ENCODE assay signal across 8 mouse cellular contexts in genomic region chr2:181580131-181580772, GRCm38 (mm10). TPM values are rescaled to one million over a fixed set of nuclear protein-coding genes. Genes with fewer than 3 reads are reported as not detected.
DNase-seq lines count a peak whose midpoint lies in the region; ATAC-seq and TF ChIP-seq lines count a peak whose summit lies in the region.

No protein-coding gene starts in this region.

- 78% methylated on average over 5 of the region's 5 CpGs for WGBS in kidney, embryonic 16.5 days
- 79% methylated on average over 5 of the region's 5 CpGs for WGBS in embryonic facial prominence, embryonic 11.5 days
- 79% methylated on average over 5 of the region's 5 CpGs for WGBS in hindbrain, postnatal 0 days

- H3K4me1 ChIP-seq in kidney, embryonic 16.5 days (ENCODE audit: insufficient read depth, low read length), result peaks cover 35% of the 10 kb centered on the region
- H3K4me1 ChIP-seq in embryonic facial prominence, embryonic 11.5 days (ENCODE audit: control insufficient read depth, insufficient read depth, low read length), result no peaks in the 10 kb centered on the region
- peaks cover 8% of the 10 kb centered on the region for H3K4me1 ChIP-seq in hindbrain, postnatal 0 days (ENCODE audit: insufficient read depth, low read length)

- ATAC-seq in kidney, embryonic 16.5 days (ENCODE audit: low FRiP score, low TSS enrichment), result no peak
- no peak for ATAC-seq in embryonic facial prominence, embryonic 11.5 days (replicated peaks; ENCODE audit: insufficient number of reproducible peaks, low FRiP score, low TSS enrichment, low read depth)
- no peak for ATAC-seq in hindbrain, postnatal 0 days

- no peaks in the 10 kb centered on the region for H3K27me3 ChIP-seq in kidney, embryonic 16.5 days (ENCODE audit: insufficient read depth, low read length)
- no peaks in the 10 kb centered on the region for H3K27me3 ChIP-seq in embryonic facial prominence, embryonic 11.5 days (ENCODE audit: control insufficient read depth, insufficient read depth, low read length)
- H3K27me3 ChIP-seq in hindbrain, postnatal 0 days (ENCODE audit: insufficient read depth, low read length), result no peaks in the 10 kb centered on the region

- H3K27ac ChIP-seq in kidney, embryonic 16.5 days (ENCODE audit: low read length), result peak overlapping the region; percentile 93
- H3K27ac ChIP-seq in embryonic facial prominence, embryonic 11.5 days (replicated peaks; ENCODE audit: low read depth, low read length), result no peak overlapping the region
- peak overlapping the region; percentile 94 for H3K27ac ChIP-seq in hindbrain, postnatal 0 days

- peaks cover 13% of the 10 kb centered on the region for H3K36me3 ChIP-seq in kidney, embryonic 16.5 days (ENCODE audit: insufficient read depth, low read length)
- H3K36me3 ChIP-seq in embryonic facial prominence, embryonic 11.5 days (replicated peaks; ENCODE audit: control insufficient read depth, insufficient read depth, low read depth, low read length), result peaks cover 3% of the 10 kb centered on the region; the same call in 1 of the 2 replicates
- H3K36me3 ChIP-seq in hindbrain, postnatal 0 days (ENCODE audit: insufficient read depth, low read length), result peaks cover 12% of the 10 kb centered on the region

- H3K9me3 ChIP-seq in kidney, embryonic 16.5 days (ENCODE audit: low read length), result no peaks in the 10 kb centered on the region
- H3K9me3 ChIP-seq in embryonic facial prominence, embryonic 11.5 days (replicated peaks; ENCODE audit: control insufficient read depth, low read length), result no peaks in the 10 kb centered on the region
- no peaks in the 10 kb centered on the region for H3K9me3 ChIP-seq in hindbrain, postnatal 0 days (ENCODE audit: low read length)

- H3K9ac ChIP-seq in kidney, embryonic 16.5 days (replicated peaks; ENCODE audit: low read length), result peak overlapping the region; percentile 72
- H3K9ac ChIP-seq in embryonic facial prominence, embryonic 11.5 days (replicated peaks; ENCODE audit: low read length), result peak overlapping the region; percentile 64
- H3K9ac ChIP-seq in hindbrain, postnatal 0 days (replicated peaks; ENCODE audit: low read length), result peak overlapping the region; percentile 75; the same call in 1 of the 2 replicates

- no peak for TF ChIP-seq CTCF in hindbrain, postnatal 0 days (IDR thresholded peaks at IDR 0.05; ENCODE audit: low read depth)

- peak overlapping the region; percentile 68 for H3K4me3 ChIP-seq in kidney, embryonic 16.5 days (ENCODE audit: low read length)
- H3K4me3 ChIP-seq in embryonic facial prominence, embryonic 11.5 days (ENCODE audit: low read depth, low read length), result peak overlapping the region; percentile 70
- peak overlapping the region; percentile 77 for H3K4me3 ChIP-seq in hindbrain, postnatal 0 days (ENCODE audit: low read length)

- no peak for DNase-seq in kidney, postnatal 14 days
- no peak for DNase-seq in embryonic facial prominence, embryonic 11.5 days (ENCODE audit: low spot score)
- no peak for DNase-seq in hindbrain, postnatal 0 days (ENCODE audit: low spot score)
- DNase-seq in neural tube, embryonic 10.5 days (ENCODE audit: extremely low spot score, low spot score), result peak; percentile 9
- DNase-seq in urinary bladder, adult 18-20 months (ENCODE audit: low spot score in 2 of 2), result no peak
- DNase-seq in right cerebral cortex, postnatal 25 days, result no peak
- DNase-seq in lung, postnatal 25 days (ENCODE audit: low spot score), result no peak

- H3K4me2 ChIP-seq in kidney, embryonic 16.5 days (replicated peaks; ENCODE audit: low read depth, low read length), result peak overlapping the region; percentile 88
- peak overlapping the region; percentile 93 for H3K4me2 ChIP-seq in embryonic facial prominence, embryonic 11.5 days (ENCODE audit: low read depth, low read length)
- peak overlapping the region; percentile 96 for H3K4me2 ChIP-seq in hindbrain, postnatal 0 days (ENCODE audit: low read depth, low read length)

RNA-seq across cellular contexts. Expression of gene Uckl1, which starts 4.4 kb away (rescaled TPM):
- 66.9 and 71.7 TPM in 2 replicates for polyA plus RNA-seq in kidney, embryonic 16.5 days (2015; fragmentation: Nextera tagmentation; extraction: Ambion mirVana)
- 33.5 and 38.6 TPM in 2 replicates for polyA plus RNA-seq in embryonic facial prominence, embryonic 11.5 days (2014; fragmentation: Nextera tagmentation; extraction: Ambion mirVana)
- total RNA-seq in hindbrain, postnatal 0 days (2014; rRNA removed), result 49.9 and 58.2 TPM in 2 replicates
- 36.5 and 38.1 TPM in 2 replicates for polyA plus RNA-seq in hindbrain, postnatal 0 days (2015; fragmentation: Nextera tagmentation; extraction: Ambion mirVana)

RNA-seq across cellular contexts. Expression of gene Prpf6, which starts 11.4 kb away (rescaled TPM):
- 75.2 and 79.7 TPM in 2 replicates for polyA plus RNA-seq in kidney, embryonic 16.5 days (2015; fragmentation: Nextera tagmentation; extraction: Ambion mirVana)
- 79.0 and 80.3 TPM in 2 replicates for polyA plus RNA-seq in embryonic facial prominence, embryonic 11.5 days (2014; fragmentation: Nextera tagmentation; extraction: Ambion mirVana)
- 29.9 and 32.3 TPM in 2 replicates for total RNA-seq in hindbrain, postnatal 0 days (2014; rRNA removed)
- 39.8 and 42.4 TPM in 2 replicates for polyA plus RNA-seq in hindbrain, postnatal 0 days (2015; fragmentation: Nextera tagmentation; extraction: Ambion mirVana)

RNA-seq across cellular contexts. Expression of gene Zfp512b, which starts 12.4 kb away (rescaled TPM):
- polyA plus RNA-seq in kidney, embryonic 16.5 days (2015; fragmentation: Nextera tagmentation; extraction: Ambion mirVana), result 37.8 and 41.1 TPM in 2 replicates
- polyA plus RNA-seq in embryonic facial prominence, embryonic 11.5 days (2014; fragmentation: Nextera tagmentation; extraction: Ambion mirVana), result 24.4 and 31.3 TPM in 2 replicates
- 66.2 and 75.8 TPM in 2 replicates for total RNA-seq in hindbrain, postnatal 0 days (2014; rRNA removed)
- 70.3 and 74.6 TPM in 2 replicates for polyA plus RNA-seq in hindbrain, postnatal 0 days (2015; fragmentation: Nextera tagmentation; extraction: Ambion mirVana)

RNA-seq across cellular contexts. Expression of gene Samd10, which starts 18.8 kb away (rescaled TPM):
- polyA plus RNA-seq in kidney, embryonic 16.5 days (2015; fragmentation: Nextera tagmentation; extraction: Ambion mirVana), result 29.5 and 31.4 TPM in 2 replicates
- 22.7 and 30.3 TPM in 2 replicates for polyA plus RNA-seq in embryonic facial prominence, embryonic 11.5 days (2014; fragmentation: Nextera tagmentation; extraction: Ambion mirVana)
- total RNA-seq in hindbrain, postnatal 0 days (2014; rRNA removed), result 110 and 144 TPM in 2 replicates
- 124 and 138 TPM in 2 replicates for polyA plus RNA-seq in hindbrain, postnatal 0 days (2015; fragmentation: Nextera tagmentation; extraction: Ambion mirVana)

RNA-seq across cellular contexts. Expression of gene Dnajc5, which starts 60.0 kb away (rescaled TPM):
- polyA plus RNA-seq in kidney, embryonic 16.5 days (2015; fragmentation: Nextera tagmentation; extraction: Ambion mirVana), result 91.7 and 100 TPM in 2 replicates
- polyA plus RNA-seq in embryonic facial prominence, embryonic 11.5 days (2014; fragmentation: Nextera tagmentation; extraction: Ambion mirVana), result 77.0 and 79.1 TPM in 2 replicates
- 417 and 459 TPM in 2 replicates for total RNA-seq in hindbrain, postnatal 0 days (2014; rRNA removed)
- 260 and 276 TPM in 2 replicates for polyA plus RNA-seq in hindbrain, postnatal 0 days (2015; fragmentation: Nextera tagmentation; extraction: Ambion mirVana)
